Mouse (Mus musculus): ENCODE data around the gene 6030468B19Rik.

GRCm38 (mm10) chr11:117813867-117814266 is 16.4 kb downstream of the 6030468B19Rik start:
- TF ChIP-seq CTCF (IDR thresholded peaks at IDR 0.05), result no peak
- TF ChIP-seq POLR2A (IDR thresholded peaks at IDR 0.05; ENCODE audit: insufficient read depth, low read depth, low read length), result no peak
- no peak for TF ChIP-seq EP300 (IDR thresholded peaks at IDR 0.05; ENCODE audit: insufficient read depth, low read depth, low read length)

Measured in heart, adult 2 months (tissue).